Mouse (Mus musculus) ES-E14 (cell line): ENCODE results near the gene Nodal.

Experiments
- CHD2 ChIP-seq: IDR thresholded peaks from 2 replicates; pipeline ENCODE4 v1.6.1; 2014; ENCODE audit warnings: mild to moderate bottlenecking, low read depth, low read length, inconsistent platforms
- HCFC1 ChIP-seq: IDR thresholded peaks from 2 replicates; pipeline ENCODE4 v1.6.1; 2012; ENCODE audit warnings: low read length, inconsistent platforms, borderline replicate concordance; ENCODE audit not compliant: insufficient read depth
- MAFK ChIP-seq: IDR thresholded peaks from 2 replicates; pipeline ENCODE4 v1.6.1; 2014; ENCODE audit warnings: mild to moderate bottlenecking, low read depth, low read length, inconsistent platforms; ENCODE audit not compliant: insufficient read depth
- ZC3H11A ChIP-seq: IDR thresholded peaks from 2 replicates; pipeline ENCODE4 v1.6.1; 2012; ENCODE audit warnings: low read depth, mild to moderate bottlenecking, inconsistent platforms, low read length, borderline replicate concordance

GRCm38 (mm10) chr10:61452645-61453044 is 34.9 kb downstream of the Nodal start, which contains the start of gene Eif4ebp2:
- TF ChIP-seq ZC3H11A, result no peak
- no peak for TF ChIP-seq MAFK
- peak; percentile 62; the same call in 1 of the 2 replicates for TF ChIP-seq HCFC1
- no peak for TF ChIP-seq CHD2
